Mouse (Mus musculus) hindbrain, embryonic 13.5 days (tissue): Measurements from ENCODE around the gene Smim20. TPM values are rescaled to one million over a fixed set of nuclear protein-coding genes. Genes with fewer than 3 reads are reported as not detected.

Source experiments
- ATAC-seq: fragments of 200-750 bp; cut with Nextera tagmentation; 2 replicates; pipeline ENCODE4 v1.8.0; 2017; ENCODE audit warnings: moderate TSS enrichment; ENCODE audit not compliant: low FRiP score
- H3K27ac ChIP-seq: fragments of 300-500 bp; sonication (generic); 2 replicates; pipeline ENCODE4 v1.5.1; 2015; ENCODE audit warnings: inconsistent platforms, mild to moderate bottlenecking, moderate library complexity
- H3K27me3 ChIP-seq: fragments of 300-500 bp; sonication (generic); 2 replicates; pipeline ENCODE4 v1.6.1; 2015; ENCODE audit warnings: mild to moderate bottlenecking, inconsistent platforms
- H3K36me3 ChIP-seq: fragments of 300-500 bp; sonication (generic); 2 replicates; pipeline ENCODE4 v1.6.1; 2015; ENCODE audit warnings: mild to moderate bottlenecking, inconsistent platforms
- H3K4me1 ChIP-seq: fragments of 300-500 bp; sonication (generic); replicated peaks from 2 replicates; pipeline ENCODE4 v1.6.1; 2015; ENCODE audit warnings: inconsistent platforms
- H3K4me2 ChIP-seq: fragments of 300-500 bp; sonication (generic); 2 replicates; pipeline ENCODE4 v1.6.1; 2015; ENCODE audit warnings: inconsistent platforms, mild to moderate bottlenecking, moderate library complexity
- H3K4me3 ChIP-seq: fragments of 300-500 bp; sonication (generic); 2 replicates; pipeline ENCODE4 v1.5.1; 2015; ENCODE audit warnings: mild to moderate bottlenecking, inconsistent platforms
- H3K9ac ChIP-seq: fragments of 300-500 bp; sonication (generic); 2 replicates; pipeline ENCODE4 v1.6.1; 2015; ENCODE audit warnings: mild to moderate bottlenecking, inconsistent platforms
- H3K9me3 ChIP-seq: fragments of 300-500 bp; sonication (generic); 2 replicates; pipeline ENCODE4 v1.6.1; 2016; ENCODE audit warnings: inconsistent platforms
- WGBS: fragments of 180-500 bp; shearing (Covaris S2); methylation state at CpG from one replicate; pipeline ENCODE4 v1.1.7; 2015; 5-methylcytosine and 5-hydroxymethylcytosine counted together
- polyA plus RNA-seq: library from polyadenylated mRNA; unstranded; fragments of >200 nt; fragmentation: Nextera tagmentation; extraction: Ambion mirVana; gene quantifications from 2 replicates; pipeline ENCODE4 v1.2.1, GENCODE M21; 2015

Gene Smim20
- polyA plus RNA-seq, 1 experiment from 2014 or later, result 76.6 TPM

- ATAC-seq, result no peak
- 76% methylated on average over 10 of the region's 10 CpGs for WGBS
- no peak overlapping the region for H3K9ac ChIP-seq
Measured at GRCm38 (mm10) chr5:53243933-53244332, 22.9 kb upstream of the Smim20 start.

DNA sequence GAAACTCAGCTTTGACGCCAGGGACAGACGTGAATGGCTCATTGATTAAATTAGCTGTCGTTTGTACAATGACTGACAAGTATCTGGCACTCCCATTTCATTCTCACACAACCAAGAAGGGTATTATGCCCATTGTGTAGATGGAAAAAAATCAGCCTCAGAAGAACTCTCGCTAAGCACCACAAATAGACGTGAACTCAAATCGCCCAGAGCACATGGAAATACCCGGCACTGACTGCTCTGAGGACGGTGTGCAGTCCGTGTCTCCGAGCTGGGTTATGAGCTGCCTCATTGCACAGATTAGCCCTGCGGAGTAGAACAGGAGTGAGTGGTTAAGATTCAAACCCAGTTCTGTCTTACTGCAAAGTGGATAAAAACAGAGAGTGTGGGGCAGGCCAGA is 18.4 kb upstream of the Smim20 start:
- no peak overlapping the region for H3K27ac ChIP-seq
- H3K36me3 ChIP-seq, result no peaks in the 10 kb centered on the region
- H3K9me3 ChIP-seq, result no peaks in the 10 kb centered on the region
- H3K27me3 ChIP-seq, result peaks cover 36% of the 10 kb centered on the region
- peaks cover 17% of the 10 kb centered on the region for H3K4me1 ChIP-seq
- ATAC-seq, result peak; percentile 41; the same call in 1 of the 2 replicates
- H3K4me3 ChIP-seq, result no peak overlapping the region
- H3K9ac ChIP-seq, result no peak overlapping the region
- 23% methylated on average over 11 of the region's 11 CpGs for WGBS
- H3K4me2 ChIP-seq, result no peak overlapping the region

More at GRCm38 (mm10) chr5:53243933-53244332, 22.9 kb upstream of the Smim20 start:
- no peak overlapping the region for H3K27ac ChIP-seq
- H3K4me3 ChIP-seq, result no peak overlapping the region
- no peak overlapping the region for H3K4me2 ChIP-seq
- peaks cover 34% of the 10 kb centered on the region for H3K4me1 ChIP-seq
- no peaks in the 10 kb centered on the region for H3K36me3 ChIP-seq
- no peaks in the 10 kb centered on the region for H3K9me3 ChIP-seq
- H3K27me3 ChIP-seq, result peaks cover 15% of the 10 kb centered on the region

DNA sequence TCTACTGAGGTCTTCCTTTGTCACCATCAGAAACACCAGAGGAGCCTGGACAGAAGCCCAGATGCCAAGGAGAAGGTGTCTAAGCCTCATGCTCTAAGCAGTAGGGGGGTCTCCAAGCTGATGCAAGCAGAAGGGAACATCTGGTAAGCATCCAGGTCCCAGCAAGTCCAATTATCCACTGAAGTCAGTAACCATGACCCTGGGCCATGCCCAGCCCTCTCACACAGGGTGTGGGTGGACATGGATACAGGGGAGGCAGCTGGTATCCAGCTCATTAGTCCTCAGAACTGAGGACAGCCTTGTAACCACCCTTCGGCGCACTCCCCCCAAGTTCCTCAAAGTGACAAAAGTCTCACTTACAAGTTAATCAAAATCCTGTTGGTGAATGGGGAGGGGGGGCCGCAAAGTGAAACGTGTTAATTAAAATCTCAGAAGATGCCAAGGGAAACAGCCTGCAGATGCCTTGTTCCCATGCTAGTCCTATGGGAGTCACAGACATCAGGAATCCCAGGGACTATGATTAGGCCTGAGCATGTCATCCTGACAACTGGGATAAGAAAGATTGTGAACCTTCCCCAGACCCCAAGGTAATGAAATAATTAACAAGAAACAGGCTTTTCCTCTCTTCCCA is 17.3 kb upstream of the Smim20 start:
- Histone ChIP-seq H3K9me3 (no peaks in the 10 kb centered on the region), H3K4me1 (peaks cover 17% of the 10 kb centered on the region), H3K36me3 (no peaks in the 10 kb centered on the region), H3K9ac (no peak overlapping the region), H3K27me3 (peaks cover 36% of the 10 kb centered on the region), H3K27ac (no peak overlapping the region), H3K4me3 (no peak overlapping the region), H3K4me2 (no peak overlapping the region)
- 57% methylated on average over 4 of the region's 4 CpGs for WGBS
- ATAC-seq, result peak; percentile 58

DNA sequence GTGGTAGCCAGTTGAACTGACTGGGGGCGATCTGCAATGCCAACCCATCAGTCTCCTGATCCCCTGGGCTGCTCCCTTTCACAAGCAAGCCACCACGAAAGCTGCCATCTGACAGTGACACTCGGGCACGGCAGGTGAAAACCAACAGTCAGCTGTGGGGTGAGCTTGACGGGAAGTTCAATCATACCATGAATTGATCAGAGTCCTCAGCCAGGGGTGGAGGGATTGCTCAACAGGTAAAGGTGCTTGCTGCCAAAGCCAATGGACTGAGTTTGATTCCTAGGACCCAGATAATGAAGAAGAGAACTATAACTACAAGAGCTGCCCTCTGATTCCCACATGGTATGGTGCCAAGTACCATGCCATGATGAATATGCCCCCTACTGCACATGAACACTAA is 12.7 kb upstream of the Smim20 start:
- Histone ChIP-seq H3K4me1 (peaks cover 19% of the 10 kb centered on the region), H3K4me2 (no peak overlapping the region), H3K9me3 (no peaks in the 10 kb centered on the region), H3K4me3 (no peak overlapping the region), H3K36me3 (no peaks in the 10 kb centered on the region), H3K9ac (no peak overlapping the region), H3K27me3 (peaks cover 32% of the 10 kb centered on the region; the same call in 1 of the 2 replicates), H3K27ac (no peak overlapping the region)
- no peak for ATAC-seq
- WGBS, result 83% methylated on average over 5 of the region's 5 CpGs

- 86% methylated on average over 3 of the region's 3 CpGs for WGBS
- Histone ChIP-seq H3K9ac (no peak overlapping the region), H3K4me1 (peaks cover 18% of the 10 kb centered on the region), H3K4me3 (no peak overlapping the region), H3K27ac (no peak overlapping the region), H3K27me3 (peaks cover 30% of the 10 kb centered on the region; the same call in 1 of the 2 replicates), H3K36me3 (no peaks in the 10 kb centered on the region), H3K4me2 (no peak overlapping the region), H3K9me3 (no peaks in the 10 kb centered on the region)
- no peak for ATAC-seq
Measured at GRCm38 (mm10) chr5:53254821-53255220, 12.1 kb upstream of the Smim20 start.

DNA sequence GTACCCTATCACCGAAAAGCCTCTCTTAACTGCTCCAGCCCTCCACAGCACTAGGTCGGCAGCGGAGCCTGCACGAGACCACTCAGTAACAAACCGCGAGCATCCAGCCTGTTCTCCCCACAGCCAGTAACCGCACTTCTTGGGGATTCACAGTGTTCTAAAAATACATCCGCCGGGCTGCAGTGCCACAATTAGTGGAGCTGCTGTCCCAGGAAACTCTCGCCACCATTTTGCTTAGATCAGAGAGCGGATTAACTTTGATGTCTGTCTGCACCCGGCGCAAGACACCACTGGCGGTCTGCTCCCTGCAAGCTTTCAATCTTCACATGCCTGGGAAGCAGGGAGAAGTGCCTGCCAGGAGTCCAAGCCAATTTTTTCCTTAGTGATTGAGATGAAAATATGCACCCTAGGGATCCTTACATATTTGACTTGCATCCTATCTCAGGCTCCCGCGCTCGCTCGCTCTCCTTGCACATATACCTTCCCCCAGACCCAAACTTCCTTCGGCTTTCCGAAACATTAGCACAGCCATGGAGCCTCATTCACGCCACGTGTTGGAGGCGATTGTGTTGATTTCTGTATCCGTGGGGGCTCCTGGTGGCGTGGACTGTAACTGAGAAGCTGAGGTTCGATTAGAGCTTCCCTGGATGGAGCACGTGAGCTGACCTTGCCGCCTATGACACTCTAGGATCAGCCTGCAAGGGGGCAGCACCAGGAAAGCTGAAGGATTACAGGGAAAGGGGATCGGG is 8.7 kb upstream of the Smim20 start:
- Histone ChIP-seq H3K4me3 (peak overlapping the region; percentile 35), H3K9ac (peak overlapping the region; percentile 59), H3K9me3 (no peaks in the 10 kb centered on the region), H3K27me3 (peaks cover 10% of the 10 kb centered on the region; the same call in 1 of the 2 replicates), H3K4me1 (peaks cover 20% of the 10 kb centered on the region), H3K27ac (no peak overlapping the region), H3K4me2 (peak overlapping the region; percentile 65), H3K36me3 (no peaks in the 10 kb centered on the region)
- peak; percentile 49 for ATAC-seq
- 6% methylated on average over 29 of the region's 29 CpGs for WGBS

DNA sequence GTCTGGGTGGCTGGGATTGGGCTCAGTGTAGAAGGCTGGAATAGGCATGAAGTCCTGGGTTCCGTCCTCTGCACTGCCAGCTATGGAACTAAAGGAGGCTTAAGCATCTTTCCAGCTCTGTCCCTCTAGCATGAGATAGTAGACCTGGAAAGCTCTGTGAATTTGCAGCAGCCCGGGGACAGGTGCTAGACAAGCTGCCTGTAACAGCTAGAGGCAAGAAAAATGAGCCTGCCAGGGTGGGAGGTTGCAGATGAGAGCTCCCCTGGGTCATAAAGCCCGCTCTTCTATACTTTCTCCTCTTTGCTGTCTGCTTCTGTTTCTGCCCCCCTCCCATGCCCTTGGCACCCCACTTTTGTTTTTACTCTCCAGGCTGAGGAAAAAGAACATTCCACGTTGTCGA is 7.0 kb upstream of the Smim20 start:
- no peak overlapping the region for H3K4me2 ChIP-seq
- H3K4me1 ChIP-seq, result peaks cover 20% of the 10 kb centered on the region
- no peaks in the 10 kb centered on the region for H3K36me3 ChIP-seq
- H3K27ac ChIP-seq, result no peak overlapping the region
- WGBS, result 51% methylated on average over 5 of the region's 5 CpGs
- peaks cover 10% of the 10 kb centered on the region; the same call in 1 of the 2 replicates for H3K27me3 ChIP-seq
- no peak overlapping the region for H3K9ac ChIP-seq
- H3K4me3 ChIP-seq, result no peak overlapping the region
- no peaks in the 10 kb centered on the region for H3K9me3 ChIP-seq
- no peak for ATAC-seq

- H3K27ac ChIP-seq, result no peak overlapping the region
- no peak overlapping the region for H3K4me3 ChIP-seq
Measured at GRCm38 (mm10) chr5:53261999-53262398, 4.9 kb upstream of the Smim20 start.

GRCm38 (mm10) chr5:53264061-53264460 is 2.8 kb upstream of the Smim20 start:
- no peak for ATAC-seq
- Histone ChIP-seq H3K9ac (no peak overlapping the region), H3K4me1 (peaks cover 30% of the 10 kb centered on the region), H3K27me3 (no peaks in the 10 kb centered on the region), H3K36me3 (no peaks in the 10 kb centered on the region), H3K4me3 (no peak overlapping the region), H3K9me3 (no peaks in the 10 kb centered on the region), H3K4me2 (no peak overlapping the region), H3K27ac (no peak overlapping the region)
- 87% methylated on average over 5 of the region's 5 CpGs for WGBS

More at GRCm38 (mm10) chr5:53261999-53262398, 4.9 kb upstream of the Smim20 start:
- no peak for ATAC-seq
- Histone ChIP-seq H3K36me3 (no peaks in the 10 kb centered on the region), H3K9me3 (no peaks in the 10 kb centered on the region), H3K27me3 (peaks cover 5% of the 10 kb centered on the region; the same call in 1 of the 2 replicates), H3K4me1 (peaks cover 28% of the 10 kb centered on the region), H3K4me2 (no peak overlapping the region), H3K9ac (no peak overlapping the region)
- WGBS, result 93% methylated on average over 10 of the region's 10 CpGs

GRCm38 (mm10) chr5:53265740-53266139 is 1.1 kb upstream of the Smim20 start:
- no peak for ATAC-seq
- H3K27ac ChIP-seq, result no peak overlapping the region
- no peaks in the 10 kb centered on the region for H3K9me3 ChIP-seq
- H3K27me3 ChIP-seq, result no peaks in the 10 kb centered on the region
- H3K36me3 ChIP-seq, result no peaks in the 10 kb centered on the region
- H3K4me1 ChIP-seq, result peaks cover 33% of the 10 kb centered on the region
- no peak overlapping the region for H3K4me2 ChIP-seq
- WGBS, result 73% methylated on average over 12 of the region's 12 CpGs
- H3K9ac ChIP-seq, result no peak overlapping the region
- no peak overlapping the region for H3K4me3 ChIP-seq

DNA sequence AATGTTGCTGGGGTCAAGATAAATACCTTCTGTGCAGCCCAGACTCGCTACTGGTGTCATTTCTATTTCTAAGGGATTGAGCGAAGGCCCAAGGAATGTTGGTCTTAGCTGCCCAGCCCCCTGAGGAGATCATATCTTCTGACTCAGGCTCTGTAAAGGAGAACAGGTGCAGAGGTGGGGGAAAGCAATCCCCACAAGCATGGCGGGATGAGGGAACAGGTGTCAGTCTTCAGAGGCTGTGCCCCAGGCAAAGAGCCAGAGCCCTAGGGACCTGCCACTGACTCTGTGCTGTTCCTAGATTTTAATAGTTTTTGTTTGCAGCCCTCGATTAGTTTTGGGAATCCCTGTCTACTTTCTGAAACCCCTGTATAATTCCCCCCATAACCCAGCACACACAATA is 702 bp upstream of the Smim20 start:
- peak; percentile 2; the same call in 1 of the 2 replicates for ATAC-seq

GRCm38 (mm10) chr5:53268095-53268692 is 1.3 kb downstream of the Smim20 start:
- peaks cover 33% of the 10 kb centered on the region for H3K4me1 ChIP-seq
- peak overlapping the region; percentile 73; the same call in 1 of the 2 replicates for H3K4me2 ChIP-seq
- H3K36me3 ChIP-seq, result no peaks in the 10 kb centered on the region
- H3K4me3 ChIP-seq, result no peak overlapping the region
- WGBS, result 72% methylated on average over 6 of the region's 6 CpGs
- H3K9me3 ChIP-seq, result no peaks in the 10 kb centered on the region
- no peak overlapping the region for H3K9ac ChIP-seq
- peak overlapping the region; percentile 44; the same call in 1 of the 2 replicates for H3K27ac ChIP-seq
- ATAC-seq, result no peak
- H3K27me3 ChIP-seq, result no peaks in the 10 kb centered on the region

More for the DNA sequence above, 702 bp upstream of the Smim20 start:
- H3K9me3 ChIP-seq, result no peaks in the 10 kb centered on the region
- no peaks in the 10 kb centered on the region for H3K36me3 ChIP-seq
- H3K27me3 ChIP-seq, result no peaks in the 10 kb centered on the region
- peak overlapping the region; percentile 72; the same call in 1 of the 2 replicates for H3K27ac ChIP-seq
- peak overlapping the region; percentile 73; the same call in 1 of the 2 replicates for H3K4me2 ChIP-seq
- H3K9ac ChIP-seq, result no peak overlapping the region
- H3K4me3 ChIP-seq, result no peak overlapping the region
- WGBS, result 74% methylated on average over 4 of the region's 4 CpGs
- peaks cover 33% of the 10 kb centered on the region for H3K4me1 ChIP-seq
